Mouse (Mus musculus) heart, embryonic 15.5 days (tissue): Measurements from ENCODE around the gene Lhx3. TPM values are rescaled to one million over a fixed set of nuclear protein-coding genes. Genes with fewer than 3 reads are reported as not detected.

Experiments
- ATAC-seq: fragments of 200-750 bp; cut with Nextera tagmentation; replicated peaks from 2 replicates; pipeline ENCODE4 v1.8.0; 2017; ENCODE audit warnings: low read depth, moderate TSS enrichment; ENCODE audit not compliant: insufficient number of reproducible peaks, insufficient read depth, low FRiP score
- H3K27ac ChIP-seq: fragments of 300-500 bp; sonication (generic); 2 replicates; pipeline ENCODE4 v1.5.1; 2015; ENCODE audit warnings: mild to moderate bottlenecking, inconsistent platforms
- H3K27me3 ChIP-seq: fragments of 300-500 bp; sonication (generic); 2 replicates; pipeline ENCODE4 v1.6.1; 2015; ENCODE audit warnings: inconsistent platforms
- H3K36me3 ChIP-seq: fragments of 300-500 bp; sonication (generic); 2 replicates; pipeline ENCODE4 v1.6.1; 2015; ENCODE audit warnings: mild to moderate bottlenecking, inconsistent platforms
- H3K4me1 ChIP-seq: fragments of 300-500 bp; sonication (generic); replicated peaks from 2 replicates; pipeline ENCODE4 v1.6.1; 2015; ENCODE audit warnings: inconsistent platforms
- H3K4me2 ChIP-seq: fragments of 300-500 bp; sonication (generic); 2 replicates; pipeline ENCODE4 v1.6.1; 2015; ENCODE audit warnings: inconsistent platforms, mild to moderate bottlenecking, moderate library complexity
- H3K4me3 ChIP-seq: fragments of 300-500 bp; sonication (generic); 2 replicates; pipeline ENCODE4 v1.5.1; 2015; ENCODE audit warnings: mild to moderate bottlenecking, inconsistent platforms
- H3K9ac ChIP-seq: fragments of 300-500 bp; sonication (generic); 2 replicates; pipeline ENCODE4 v1.6.1; 2015; ENCODE audit warnings: mild to moderate bottlenecking, inconsistent platforms
- H3K9me3 ChIP-seq: fragments of 300-500 bp; sonication (generic); replicated peaks from 2 replicates; pipeline ENCODE4 v1.6.1; 2016; ENCODE audit warnings: inconsistent platforms
- WGBS: fragments of 180-500 bp; shearing (Covaris S2); methylation state at CpG from one replicate; pipeline ENCODE4 v1.1.7; 2015; ENCODE audit warnings: mixed read lengths; 5-methylcytosine and 5-hydroxymethylcytosine counted together
- polyA plus RNA-seq: library from polyadenylated mRNA; unstranded; fragments of >200 nt; fragmentation: Nextera tagmentation; extraction: Ambion mirVana; gene quantifications from 2 replicates; pipeline ENCODE4 v1.2.1, GENCODE M21; 2015

The Lhx3 gene
- polyA plus RNA-seq, 1 experiment from 2014 or later = not detected

- Histone ChIP-seq H3K9ac (no peak overlapping the region), H3K27me3 (no peaks in the 10 kb centered on the region), H3K4me2 (no peak overlapping the region), H3K4me1 (peaks cover 32% of the 10 kb centered on the region), H3K4me3 (no peak overlapping the region), H3K36me3 (no peaks in the 10 kb centered on the region), H3K9me3 (no peaks in the 10 kb centered on the region), H3K27ac (no peak overlapping the region)
- ATAC-seq = no peak
- 65% methylated on average over 3 of the region's 3 CpGs for WGBS
Measured at GRCm38 (mm10) chr2:26231366-26231765, 23.3 kb upstream of the Lhx3 start.

GRCm38 (mm10) chr2:26230253-26230652, 22.2 kb upstream of the Lhx3 start:
- Histone ChIP-seq H3K4me1 (peaks cover 24% of the 10 kb centered on the region), H3K27me3 (no peaks in the 10 kb centered on the region), H3K4me3 (no peak overlapping the region), H3K27ac (no peak overlapping the region), H3K9me3 (no peaks in the 10 kb centered on the region), H3K4me2 (no peak overlapping the region), H3K9ac (no peak overlapping the region), H3K36me3 (no peaks in the 10 kb centered on the region)
- no peak for ATAC-seq
- 57% methylated on average over 4 of the region's 4 CpGs for WGBS

- Histone ChIP-seq H3K4me1 (peaks cover 8% of the 10 kb centered on the region; the same call in 1 of the 2 replicates), H3K9me3 (no peaks in the 10 kb centered on the region), H3K4me2 (no peak overlapping the region), H3K36me3 (peaks cover 10% of the 10 kb centered on the region; the same call in 1 of the 2 replicates), H3K9ac (no peak overlapping the region), H3K4me3 (no peak overlapping the region), H3K27ac (no peak overlapping the region), H3K27me3 (no peaks in the 10 kb centered on the region)
- 35% methylated on average over 1 of the region's 1 CpGs for WGBS
- ATAC-seq = no peak
Measured at GRCm38 (mm10) chr2:26227788-26228187, 19.7 kb upstream of the Lhx3 start.

GRCm38 (mm10) chr2:26225242-26225641, 17.2 kb upstream of the Lhx3 start:
- Histone ChIP-seq H3K4me3 (no peak overlapping the region), H3K9me3 (no peaks in the 10 kb centered on the region), H3K27me3 (no peaks in the 10 kb centered on the region), H3K4me2 (no peak overlapping the region), H3K4me1 (no peaks in the 10 kb centered on the region), H3K27ac (no peak overlapping the region), H3K36me3 (peaks cover 15% of the 10 kb centered on the region; the same call in 1 of the 2 replicates), H3K9ac (no peak overlapping the region)
- ATAC-seq = no peak
- WGBS = 76% methylated on average over 4 of the region's 4 CpGs

- 59% methylated on average over 3 of the region's 3 CpGs for WGBS
Measured at GRCm38 (mm10) chr2:26223961-26224360, 15.9 kb upstream of the Lhx3 start.

GRCm38 (mm10) chr2:26214526-26214925, 6.4 kb upstream of the Lhx3 start:
- ATAC-seq = no peak
- Histone ChIP-seq H3K27ac (no peak overlapping the region), H3K27me3 (no peaks in the 10 kb centered on the region), H3K4me2 (no peak overlapping the region), H3K9ac (no peak overlapping the region), H3K4me3 (no peak overlapping the region), H3K36me3 (peaks cover 45% of the 10 kb centered on the region), H3K9me3 (no peaks in the 10 kb centered on the region), H3K4me1 (no peaks in the 10 kb centered on the region)
- 9% methylated on average over 3 of the region's 3 CpGs for WGBS

More at GRCm38 (mm10) chr2:26223961-26224360, 15.9 kb upstream of the Lhx3 start:
- H3K4me2 ChIP-seq = no peak overlapping the region
- no peaks in the 10 kb centered on the region for H3K4me1 ChIP-seq
- H3K9me3 ChIP-seq = no peaks in the 10 kb centered on the region
- H3K36me3 ChIP-seq = peaks cover 19% of the 10 kb centered on the region; the same call in 1 of the 2 replicates
- H3K27me3 ChIP-seq = no peaks in the 10 kb centered on the region
- ATAC-seq = no peak
- H3K9ac ChIP-seq = no peak overlapping the region
- no peak overlapping the region for H3K27ac ChIP-seq
- H3K4me3 ChIP-seq = no peak overlapping the region

- no peak overlapping the region for H3K4me2 ChIP-seq
- ATAC-seq = no peak
- no peaks in the 10 kb centered on the region for H3K9me3 ChIP-seq
- peaks cover 11% of the 10 kb centered on the region for H3K4me1 ChIP-seq
- no peak overlapping the region for H3K9ac ChIP-seq
- H3K36me3 ChIP-seq = peaks cover 33% of the 10 kb centered on the region
- peaks cover 38% of the 10 kb centered on the region for H3K27me3 ChIP-seq
- WGBS = 88% methylated on average over 3 of the region's 3 CpGs
- no peak overlapping the region for H3K27ac ChIP-seq
- H3K4me3 ChIP-seq = no peak overlapping the region
Measured at GRCm38 (mm10) chr2:26209566-26209965, 1.5 kb upstream of the Lhx3 start.

- H3K4me1 ChIP-seq = peaks cover 12% of the 10 kb centered on the region
- H3K4me2 ChIP-seq = no peak overlapping the region
- no peak overlapping the region for H3K27ac ChIP-seq
- no peak overlapping the region for H3K9ac ChIP-seq
- H3K9me3 ChIP-seq = no peaks in the 10 kb centered on the region
- H3K27me3 ChIP-seq = peaks cover 58% of the 10 kb centered on the region
- no peak overlapping the region for H3K4me3 ChIP-seq
- WGBS = 16% methylated on average over 9 of the region's 9 CpGs
- ATAC-seq = no peak
- peaks cover 26% of the 10 kb centered on the region for H3K36me3 ChIP-seq
Measured at GRCm38 (mm10) chr2:26207559-26207958, 530 bp downstream of the Lhx3 start.

- H3K27me3 ChIP-seq = peaks cover 76% of the 10 kb centered on the region
- WGBS = 19% methylated on average over 10 of the region's 10 CpGs
- H3K4me3 ChIP-seq = no peak overlapping the region
- no peak overlapping the region for H3K4me2 ChIP-seq
- peaks cover 20% of the 10 kb centered on the region for H3K4me1 ChIP-seq
- ATAC-seq = no peak
- H3K36me3 ChIP-seq = peaks cover 8% of the 10 kb centered on the region
- no peak overlapping the region for H3K27ac ChIP-seq
- H3K9ac ChIP-seq = no peak overlapping the region
- no peaks in the 10 kb centered on the region for H3K9me3 ChIP-seq
Measured at GRCm38 (mm10) chr2:26205761-26206160, 2.3 kb downstream of the Lhx3 start.

- Histone ChIP-seq H3K4me3 (no peak overlapping the region), H3K4me1 (peaks cover 20% of the 10 kb centered on the region), H3K27ac (no peak overlapping the region), H3K4me2 (no peak overlapping the region), H3K9ac (no peak overlapping the region), H3K9me3 (no peaks in the 10 kb centered on the region), H3K27me3 (peaks cover 82% of the 10 kb centered on the region), H3K36me3 (peaks cover 2% of the 10 kb centered on the region; the same call in 1 of the 2 replicates)
- WGBS = under 1% methylated on average over 16 of the region's 16 CpGs
- no peak for ATAC-seq
Measured at GRCm38 (mm10) chr2:26205126-26205525, 3.0 kb downstream of the Lhx3 start.

GRCm38 (mm10) chr2:26202849-26203475, 5.1 kb downstream of the Lhx3 start:
- 2% methylated on average over 36 of the region's 36 CpGs for WGBS
- Histone ChIP-seq H3K9me3 (no peaks in the 10 kb centered on the region), H3K4me3 (no peak overlapping the region), H3K27me3 (peaks cover 100% of the 10 kb centered on the region), H3K9ac (no peak overlapping the region), H3K4me1 (peaks cover 23% of the 10 kb centered on the region), H3K27ac (no peak overlapping the region), H3K4me2 (no peak overlapping the region), H3K36me3 (no peaks in the 10 kb centered on the region)
- no peak for ATAC-seq
